Mouse (Mus musculus) adrenal gland, adult 10 weeks (tissue): ENCODE measurements around the gene Olfr1276. TPM values are rescaled to one million over a fixed set of nuclear protein-coding genes. Genes with fewer than 3 reads are reported as not detected.

Experiments used
- polyA plus RNA-seq: library from polyadenylated mRNA; stranded (reverse); fragments of 350-450 nt; fragmentation: Illumina TruSeq; extraction: RNeasy Lipid Tissue Mini Kit (QIAGEN cat#74804); gene quantifications from one replicate; pipeline ENCODE4 v1.2.3, GENCODE M21; 2014; ENCODE audit warnings: low read depth, low replicate concordance

The Olfr1276 gene
- not detected for polyA plus RNA-seq

DNA sequence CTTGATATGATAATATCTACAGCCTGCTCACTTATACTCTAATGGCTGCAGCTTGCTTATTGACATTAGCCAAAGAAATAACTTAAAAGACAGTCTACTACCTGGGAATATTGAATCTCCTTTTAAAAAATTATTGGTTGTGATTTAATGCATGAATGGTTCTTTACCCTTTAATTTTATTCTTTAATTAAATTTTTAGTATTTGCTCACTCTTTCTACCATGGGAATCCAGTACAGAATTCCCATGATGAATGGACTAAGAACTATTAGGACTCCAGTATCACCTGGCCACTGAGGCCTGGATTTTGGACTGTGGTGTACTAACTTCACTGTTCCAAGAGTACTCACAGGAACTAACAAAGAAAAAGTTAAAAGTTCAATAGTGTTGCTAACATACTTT is at the start of gene Olfr1276:
TSS of gene Olfr1276 (plus strand) at position 301 of the 400 bp plus-strand sequence.

DNA sequence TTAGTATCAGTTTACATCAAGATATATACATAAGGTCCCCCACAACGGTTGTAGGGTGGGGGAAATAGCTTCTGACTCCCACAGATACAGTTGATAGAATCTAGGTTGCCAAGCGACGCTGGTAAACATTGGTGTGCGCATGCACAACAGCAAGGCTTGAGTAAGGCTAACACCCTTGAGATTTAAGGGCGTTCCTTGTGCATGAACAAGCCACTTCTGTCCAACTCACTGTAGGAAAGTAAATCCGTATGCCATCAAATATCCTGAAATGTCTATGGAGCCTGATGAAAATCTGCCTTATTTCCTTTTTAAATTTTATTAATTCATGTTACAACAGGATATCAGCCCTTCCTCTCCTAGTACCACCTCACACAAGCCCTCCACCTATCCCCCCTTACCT is 24.8 kb upstream of the Olfr1276 start, which contains the start of gene 4930430A15Rik:
TSS of gene 4930430A15Rik (minus strand) at position 101 of the 400 bp plus-strand sequence.

DNA sequence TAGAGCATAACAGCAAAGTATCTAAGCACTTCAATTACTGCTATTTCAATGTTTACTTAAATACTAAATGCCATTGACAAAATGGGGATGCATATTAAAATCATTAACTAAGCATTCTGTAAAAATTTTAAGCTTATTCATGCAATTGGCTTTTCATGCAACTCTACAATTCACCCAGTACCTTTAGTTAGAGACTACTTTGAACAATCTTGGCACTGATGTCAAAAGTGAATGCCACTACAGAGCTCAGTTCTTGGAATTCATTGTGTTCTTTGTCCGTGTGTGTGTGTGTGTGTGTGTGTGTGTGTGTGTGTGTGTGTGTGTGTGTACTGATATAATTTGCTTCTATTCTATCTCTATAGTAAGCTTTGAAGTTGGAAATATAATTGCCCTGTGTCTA is 19.1 kb upstream of the Olfr1276 start, which contains the start of gene Olfr1275:
TSS of gene Olfr1275 (minus strand) at position 101 of the 400 bp plus-strand sequence.

DNA sequence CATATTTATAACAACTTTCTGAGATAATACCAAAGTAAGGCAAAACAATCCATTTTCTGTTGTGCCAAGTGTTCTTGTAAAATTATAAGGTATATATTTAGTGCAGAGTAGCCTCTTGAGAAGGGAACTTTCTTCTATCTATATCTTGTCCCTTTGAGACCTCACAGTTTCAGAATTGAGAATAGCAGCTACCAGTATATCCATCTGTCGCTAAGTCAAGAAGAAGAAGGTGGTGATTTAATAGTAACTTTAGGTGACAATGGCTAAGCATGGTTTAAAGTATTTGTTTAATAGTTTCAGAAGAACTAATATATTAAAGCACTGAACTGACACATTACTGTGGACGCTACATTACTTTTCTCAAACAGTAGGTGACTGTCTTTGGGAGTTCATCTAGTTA is 19.7 kb downstream of the Olfr1276 start, which contains the start of gene Olfr1277:
TSS of gene Olfr1277 (minus strand) at position 101 of the 400 bp plus-strand sequence.

GRCm38 (mm10) chr2:111289836-111290235 is 35.5 kb downstream of the Olfr1276 start, which contains the start of gene Olfr1278:
Gene Olfr1278, plus strand, starts transcription at chr2:111290136.

GRCm38 (mm10) chr2:111300374-111300773 is 46.1 kb downstream of the Olfr1276 start, which contains the start of gene Olfr1279:
Gene Olfr1279, plus strand, starts transcription at chr2:111300635.

Other genes with a start within 250 kb of the Olfr1276 start
- gene Gm13941, start 148.5 kb upstream of the Olfr1276 start, polyA plus RNA-seq, result not detected
- not detected for gene Gm15130, start 101.6 kb upstream of the Olfr1276 start, polyA plus RNA-seq
- gene 4930430A15Rik, start 24.9 kb upstream of the Olfr1276 start, polyA plus RNA-seq, result not detected
- gene Olfr1275, start 19.2 kb upstream of the Olfr1276 start, polyA plus RNA-seq, result not detected
- gene Olfr1277, start 19.6 kb downstream of the Olfr1276 start, polyA plus RNA-seq, result not detected
- gene Olfr1278, start 35.6 kb downstream of the Olfr1276 start, polyA plus RNA-seq, result not detected
- not detected for gene Olfr1279, start 46.1 kb downstream of the Olfr1276 start, polyA plus RNA-seq
- not detected for gene Olfr1280, start 59.5 kb downstream of the Olfr1276 start, polyA plus RNA-seq
- not detected for gene Olfr1281, start 72.0 kb downstream of the Olfr1276 start, polyA plus RNA-seq
- gene Olfr1282, start 81.6 kb downstream of the Olfr1276 start, polyA plus RNA-seq, result not detected
- not detected for gene Olfr1283, start 112.3 kb downstream of the Olfr1276 start, polyA plus RNA-seq
- gene Olfr1284, start 121.0 kb downstream of the Olfr1276 start, polyA plus RNA-seq, result not detected
- gene Olfr1286, start 168.6 kb downstream of the Olfr1276 start, polyA plus RNA-seq, result not detected
- gene Olfr1287, start 194.6 kb downstream of the Olfr1276 start, polyA plus RNA-seq, result not detected
- not detected for gene Olfr1288, start 219.6 kb downstream of the Olfr1276 start, polyA plus RNA-seq
- gene Olfr1289, start 226.3 kb downstream of the Olfr1276 start, polyA plus RNA-seq, result not detected
- gene Olfr1290, start 239.3 kb downstream of the Olfr1276 start, polyA plus RNA-seq, result not detected
- not detected for gene Olfr1291-ps1, start 242.7 kb downstream of the Olfr1276 start, polyA plus RNA-seq